Mouse (Mus musculus) stomach, postnatal 0 days (tissue): Measurements from ENCODE around the gene Bcas3.

ENCODE experiments used
- CTCF ChIP-seq: IDR thresholded peaks from 2 replicates; pipeline ENCODE4 v1.5.1; 2016; ENCODE audit warnings: antibody characterized with exemption, low read depth, mild to moderate bottlenecking, moderate library complexity
- EP300 ChIP-seq: optimal IDR thresholded peaks from 2 replicates; pipeline ENCODE3; 2016; ENCODE audit warnings: antibody characterized with exemption

DNA sequence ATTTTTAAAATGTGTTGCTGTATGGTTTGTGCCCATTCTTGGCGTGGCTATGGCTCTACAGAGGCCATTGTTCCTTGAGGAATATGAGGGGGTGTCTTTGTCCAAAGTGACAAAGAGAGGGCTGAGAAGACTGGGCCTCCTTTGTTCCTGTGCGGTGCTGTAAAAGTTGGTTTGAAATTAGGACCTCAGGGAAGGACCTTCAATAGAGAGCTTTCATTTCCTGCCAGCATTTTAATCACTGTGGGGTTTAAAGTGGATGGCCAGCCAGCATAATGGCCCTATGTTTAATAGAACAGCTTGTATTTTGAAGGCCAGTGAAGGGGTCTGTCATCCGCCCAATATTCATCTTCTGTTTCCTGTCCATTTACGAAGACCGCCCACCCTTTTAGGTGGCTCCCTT is 325.7 kb downstream of the Bcas3 start:
- TF ChIP-seq CTCF (no peak), EP300 (no peak)
